ENCODE assay signal across 8 mouse cellular contexts in genomic region chr5:65435363-65435805, GRCm38 (mm10). TPM values are rescaled to one million over a fixed set of nuclear protein-coding genes. Genes with fewer than 3 reads are reported as not detected.
DNase-seq lines count a peak whose midpoint lies in the region; ATAC-seq and TF ChIP-seq lines count a peak whose summit lies in the region.

No protein-coding gene starts in this region.

- peaks cover 21% of the 10 kb centered on the region for H3K27me3 ChIP-seq in erythroblast, embryonic 14.5 days (ENCODE audit: control insufficient read depth)
- H3K27me3 ChIP-seq in thymus, adult 2 months (ENCODE audit: control insufficient read depth, insufficient read depth, low read length): no peaks in the 10 kb centered on the region
- no peaks in the 10 kb centered on the region for H3K27me3 ChIP-seq in limb, embryonic 12.5 days
- no peaks in the 10 kb centered on the region for H3K27me3 ChIP-seq in small intestine, adult 2 months (ENCODE audit: control insufficient read depth, insufficient read depth, low read length)

- peak overlapping the region; percentile 88 for H3K4me3 ChIP-seq in erythroblast, embryonic 14.5 days (replicated peaks)
- peak overlapping the region; percentile 83 for H3K4me3 ChIP-seq in thymus, adult 2 months (ENCODE audit: control insufficient read depth, insufficient read depth, low read length)
- H3K4me3 ChIP-seq in limb, embryonic 12.5 days (replicated peaks): peak overlapping the region; percentile 75
- H3K4me3 ChIP-seq in small intestine, adult 2 months (ENCODE audit: low read depth, low read length): peak overlapping the region; percentile 73

- H3K36me3 ChIP-seq in erythroblast, embryonic 14.5 days (ENCODE audit: control insufficient read depth): no peaks in the 10 kb centered on the region
- no peaks in the 10 kb centered on the region for H3K36me3 ChIP-seq in thymus, adult 2 months (ENCODE audit: control insufficient read depth, insufficient read depth, low read length)
- peaks cover 2% of the 10 kb centered on the region; the same call in 1 of the 2 replicates for H3K36me3 ChIP-seq in limb, embryonic 12.5 days
- no peaks in the 10 kb centered on the region for H3K36me3 ChIP-seq in small intestine, adult 2 months (ENCODE audit: control insufficient read depth, insufficient read depth, low read length)

- TF ChIP-seq CTCF in thymus, adult 2 months (IDR thresholded peaks at IDR 0.05; ENCODE audit: borderline replicate concordance, control insufficient read depth, extremely low read depth, insufficient read depth, low read length, poor library complexity): no peak
- no peak for TF ChIP-seq CTCF in small intestine, adult 2 months (IDR thresholded peaks at IDR 0.05; ENCODE audit: extremely low read depth, insufficient read length, insufficient replicate concordance, low read depth, low read length)

- peak overlapping the region; percentile 82 for H3K9ac ChIP-seq in limb, embryonic 12.5 days (replicated peaks)

- peak overlapping the region; percentile 82 for H3K4me2 ChIP-seq in limb, embryonic 12.5 days

- H3K9me3 ChIP-seq in erythroblast, embryonic 14.5 days (ENCODE audit: control insufficient read depth, low read length): no peaks in the 10 kb centered on the region
- no peaks in the 10 kb centered on the region for H3K9me3 ChIP-seq in limb, embryonic 12.5 days

- peaks cover 21% of the 10 kb centered on the region for H3K4me1 ChIP-seq in erythroblast, embryonic 14.5 days (ENCODE audit: control insufficient read depth)
- peaks cover 8% of the 10 kb centered on the region for H3K4me1 ChIP-seq in thymus, adult 2 months (replicated peaks; ENCODE audit: control insufficient read depth, insufficient read depth, low read length)
- peaks cover 26% of the 10 kb centered on the region for H3K4me1 ChIP-seq in limb, embryonic 12.5 days (replicated peaks)
- H3K4me1 ChIP-seq in small intestine, adult 2 months (ENCODE audit: control insufficient read depth, insufficient read depth, insufficient read length, low read length): peaks cover 6% of the 10 kb centered on the region

- under 1% methylated on average over 46 of the region's 47 CpGs for WGBS in thymus, adult 2 months
- WGBS in limb, embryonic 12.5 days: under 1% methylated on average over 47 of the region's 47 CpGs
- under 1% methylated on average over 45 of the region's 47 CpGs for WGBS in small intestine, adult 2 months

- no peak; the same call in 1 of the 2 replicates for ATAC-seq in erythroblast, adult 5-6 weeks (replicated peaks; ENCODE audit: low FRiP score, poor library complexity, severe bottlenecking)
- no peak; the same call in none of the 2 replicates for ATAC-seq in limb, embryonic 12.5 days (ENCODE audit: insufficient number of reproducible peaks, insufficient read depth, low FRiP score, low TSS enrichment, low read depth)

- H3K27ac ChIP-seq in thymus, adult 2 months (ENCODE audit: control insufficient read depth, insufficient read depth, low read length): no peak overlapping the region
- peak overlapping the region; percentile 89 for H3K27ac ChIP-seq in limb, embryonic 12.5 days
- H3K27ac ChIP-seq in small intestine, adult 2 months (ENCODE audit: insufficient read depth, low read depth, low read length): peak overlapping the region; percentile 55

- DNase-seq in thymus, adult 2 months: no peak
- DNase-seq in thymus, postnatal 25 days: no peak
- no peak for DNase-seq in cerebellum, postnatal 10 days
- no peak for DNase-seq in kidney, postnatal 36 days

- no peak for TF ChIP-seq POLR2A in thymus, adult 2 months (IDR thresholded peaks at IDR 0.05; ENCODE audit: control insufficient read depth, extremely low read depth, insufficient read depth, low read length, poor library complexity)
- peak; percentile 94 for TF ChIP-seq POLR2A in small intestine, adult 2 months (IDR thresholded peaks at IDR 0.05; ENCODE audit: low read depth, low read length)

RNA-seq across cellular contexts. Expression of gene Ugdh, which starts 0.4 kb away (rescaled TPM):
- polyA plus RNA-seq in erythroblast, embryonic 14.5 days (2012): 0.05 and 0.14 TPM in 2 replicates
- 10.8 and 23.0 TPM in 2 replicates for total RNA-seq in erythroblast, adult 5-6 weeks (2015; ENCODE audit: low replicate concordance)
- total RNA-seq in erythroblast, adult 5-6 weeks (2017; ENCODE audit: low replicate concordance): 12.3 and 15.8 TPM in 2 replicates
- polyA plus RNA-seq in thymus, adult 2 months (2012; rRNA removed): 10.1 and 10.7 TPM in 2 replicates
- 154 and 170 TPM in 2 replicates for polyA plus RNA-seq in limb, embryonic 12.5 days (2016; fragmentation: Nextera tagmentation; extraction: Ambion mirVana)
- polyA plus RNA-seq in small intestine, adult 2 months (2012; rRNA removed): 32.0 and 33.2 TPM in 2 replicates

RNA-seq across cellular contexts. Expression of gene Lias, which starts 44.1 kb away (rescaled TPM):
- 0.31 and 0.35 TPM in 2 replicates for polyA plus RNA-seq in erythroblast, embryonic 14.5 days (2012)
- 13.8 and 38.0 TPM in 2 replicates for total RNA-seq in erythroblast, adult 5-6 weeks (2015; ENCODE audit: low replicate concordance)
- total RNA-seq in erythroblast, adult 5-6 weeks (2017; ENCODE audit: low replicate concordance): 20.7 and 24.7 TPM in 2 replicates
- polyA plus RNA-seq in thymus, adult 2 months (2012; rRNA removed): 14.7 and 17.3 TPM in 2 replicates
- polyA plus RNA-seq in limb, embryonic 12.5 days (2016; fragmentation: Nextera tagmentation; extraction: Ambion mirVana): 66.7 and 67.1 TPM in 2 replicates
- 3.6 and 8.4 TPM in 2 replicates for polyA plus RNA-seq in small intestine, adult 2 months (2012; rRNA removed)

RNA-seq across cellular contexts. Expression of gene Rpl9, which starts 44.1 kb away (rescaled TPM):
- polyA plus RNA-seq in erythroblast, embryonic 14.5 days (2012): 7.0 and 12.0 TPM in 2 replicates
- 636 and 727 TPM in 2 replicates for total RNA-seq in erythroblast, adult 5-6 weeks (2015; ENCODE audit: low replicate concordance)
- total RNA-seq in erythroblast, adult 5-6 weeks (2017; ENCODE audit: low replicate concordance): 268 and 390 TPM in 2 replicates
- polyA plus RNA-seq in thymus, adult 2 months (2012; rRNA removed): 342 and 364 TPM in 2 replicates
- polyA plus RNA-seq in limb, embryonic 12.5 days (2016; fragmentation: Nextera tagmentation; extraction: Ambion mirVana): 1,006 and 1,010 TPM in 2 replicates
- polyA plus RNA-seq in small intestine, adult 2 months (2012; rRNA removed): 62.6 and 64.6 TPM in 2 replicates

RNA-seq across cellular contexts. Expression of gene Gm43552, which starts 57.2 kb away (rescaled TPM):
- not detected in 2 replicates for polyA plus RNA-seq in erythroblast, embryonic 14.5 days (2012)
- total RNA-seq in erythroblast, adult 5-6 weeks (2015; ENCODE audit: low replicate concordance): not detected in 2 replicates
- not detected in 2 replicates for total RNA-seq in erythroblast, adult 5-6 weeks (2017; ENCODE audit: low replicate concordance)
- not detected in 2 replicates for polyA plus RNA-seq in thymus, adult 2 months (2012; rRNA removed)
- not detected in 2 replicates for polyA plus RNA-seq in limb, embryonic 12.5 days (2016; fragmentation: Nextera tagmentation; extraction: Ambion mirVana)
- 1.4 TPM in 1 of 2 replicates, not detected in the other for polyA plus RNA-seq in small intestine, adult 2 months (2012; rRNA removed)
